Mouse (Mus musculus) cerebellum, adult 2 months (tissue): ENCODE data around the gene Grik1. TPM values are rescaled to one million over a fixed set of nuclear protein-coding genes. Genes with fewer than 3 reads are reported as not detected.

ENCODE experiments used
- DNase-seq, 2 experiments: peaks; one replicate each; pipeline ENCODE4 v3.0.0; 2021
- H3K27ac ChIP-seq: fragments of 200-500 bp; 2 replicates; pipeline ENCODE4 v1.5.1; 2012; ENCODE audit warnings: low read length, control low read depth, inconsistent platforms; ENCODE audit not compliant: insufficient read depth
- H3K27me3 ChIP-seq: fragments of 200-500 bp; 2 replicates; pipeline ENCODE4 v1.6.1; 2012; ENCODE audit warnings: inconsistent platforms, mild to moderate bottlenecking, low read length, moderate library complexity; ENCODE audit not compliant: control insufficient read depth, insufficient read depth
- H3K4me1 ChIP-seq: fragments of 200-500 bp; 2 replicates; pipeline ENCODE4 v1.6.1; 2011; ENCODE audit warnings: low read length; ENCODE audit not compliant: control insufficient read depth, insufficient read depth
- H3K4me3 ChIP-seq: fragments of 200-500 bp; replicated peaks from 2 replicates; pipeline ENCODE3; 2011; ENCODE audit warnings: mild to moderate bottlenecking, low read depth, low read length, control low read depth; ENCODE audit not compliant: insufficient read depth
- CTCF ChIP-seq: fragments of 200-500 bp; IDR thresholded peaks from 2 replicates; pipeline ENCODE4 v1.5.1; 2011; ENCODE audit warnings: low read depth, mild to moderate bottlenecking, control low read depth, low read length, moderate library complexity, borderline replicate concordance; ENCODE audit not compliant: insufficient read depth
- POLR2A ChIP-seq: fragments of 200-500 bp; IDR thresholded peaks from 2 replicates; pipeline ENCODE4 v1.6.1; 2011; ENCODE audit warnings: low read length, control low read depth, borderline replicate concordance; ENCODE audit not compliant: insufficient read depth
- WGBS: fragments of 180-500 bp; shearing (Covaris S2); methylation state at CpG from one replicate; pipeline ENCODE4 v1.1.7; 2018; 5-methylcytosine and 5-hydroxymethylcytosine counted together
- polyA plus RNA-seq: library from polyadenylated mRNA; depleted of rRNA; stranded (reverse); fragments of >200 nt; gene quantifications from 2 replicates; pipeline ENCODE4 v1.2.3, GENCODE M21; 2012

Grik1 gene
- polyA plus RNA-seq, 1 experiment, result 16.8 TPM

GRCm38 (mm10) chr16:87917897-87918296 is 372.2 kb downstream of the Grik1 start:
- DNase-seq, result no peak
- no peak for TF ChIP-seq CTCF
- no peak for TF ChIP-seq POLR2A
- H3K4me1 ChIP-seq, result no peaks in the 10 kb centered on the region
- no peak overlapping the region for H3K27ac ChIP-seq
- WGBS, result 77% methylated on average over 4 of the region's 4 CpGs
- H3K4me3 ChIP-seq, result no peak overlapping the region
- no peaks in the 10 kb centered on the region for H3K27me3 ChIP-seq

- TF ChIP-seq POLR2A, result no peak
- no peak for TF ChIP-seq CTCF
- H3K27ac ChIP-seq, result no peak overlapping the region
- H3K27me3 ChIP-seq, result no peaks in the 10 kb centered on the region
- no peaks in the 10 kb centered on the region for H3K4me1 ChIP-seq
- WGBS, result 58% methylated on average over 1 of the region's 1 CpGs
- no peak overlapping the region for H3K4me3 ChIP-seq
- DNase-seq, result no peak
Observed at GRCm38 (mm10) chr16:87917157-87917546, 372.9 kb downstream of the Grik1 start.

GRCm38 (mm10) chr16:87916209-87917156 is 373.6 kb downstream of the Grik1 start:
- DNase-seq, result no peak
- no peaks in the 10 kb centered on the region for H3K27me3 ChIP-seq
- no peak overlapping the region for H3K4me3 ChIP-seq
- H3K4me1 ChIP-seq, result no peaks in the 10 kb centered on the region
- H3K27ac ChIP-seq, result no peak overlapping the region
- WGBS, result 55% methylated on average over 6 of the region's 6 CpGs
- TF ChIP-seq CTCF (no peak), POLR2A (no peak)

- Histone ChIP-seq H3K27ac (no peak overlapping the region), H3K27me3 (no peaks in the 10 kb centered on the region), H3K4me3 (no peak overlapping the region), H3K4me1 (no peaks in the 10 kb centered on the region)
- WGBS, result 85% methylated on average over 4 of the region's 4 CpGs
- DNase-seq, result no peak
- TF ChIP-seq CTCF (no peak), POLR2A (no peak)
Observed at GRCm38 (mm10) chr16:87915156-87915555, 374.9 kb downstream of the Grik1 start.

- TF ChIP-seq POLR2A, result no peak
- TF ChIP-seq CTCF, result no peak
- H3K27me3 ChIP-seq, result no peaks in the 10 kb centered on the region
- H3K27ac ChIP-seq, result no peak overlapping the region
- WGBS, result 76% methylated on average over 5 of the region's 5 CpGs
- no peak for DNase-seq
- H3K4me3 ChIP-seq, result no peak overlapping the region
- H3K4me1 ChIP-seq, result no peaks in the 10 kb centered on the region
Observed at GRCm38 (mm10) chr16:87913781-87914180, 376.3 kb downstream of the Grik1 start.

GRCm38 (mm10) chr16:87911201-87911600 is 378.9 kb downstream of the Grik1 start:
- Histone ChIP-seq H3K27me3 (no peaks in the 10 kb centered on the region), H3K4me3 (no peak overlapping the region), H3K4me1 (no peaks in the 10 kb centered on the region), H3K27ac (no peak overlapping the region)
- DNase-seq, result no peak
- 11% methylated on average over 2 of the region's 2 CpGs for WGBS
- TF ChIP-seq POLR2A, result no peak
- no peak for TF ChIP-seq CTCF

GRCm38 (mm10) chr16:87902049-87902448 is 388.0 kb downstream of the Grik1 start:
- no peak for DNase-seq
- Histone ChIP-seq H3K27me3 (no peaks in the 10 kb centered on the region), H3K4me3 (no peak overlapping the region), H3K4me1 (no peaks in the 10 kb centered on the region), H3K27ac (no peak overlapping the region)
- 77% methylated on average over 9 of the region's 9 CpGs for WGBS
- TF ChIP-seq CTCF (no peak), POLR2A (no peak)

- Histone ChIP-seq H3K27ac (no peak overlapping the region), H3K27me3 (no peaks in the 10 kb centered on the region), H3K4me1 (no peaks in the 10 kb centered on the region), H3K4me3 (no peak overlapping the region)
- no peak for TF ChIP-seq POLR2A
- no peak for TF ChIP-seq CTCF
- 98% methylated on average over 2 of the region's 2 CpGs for WGBS
- DNase-seq, result no peak
Observed at GRCm38 (mm10) chr16:87901189-87901588, 388.9 kb downstream of the Grik1 start.

- no peak for TF ChIP-seq CTCF
- no peak for TF ChIP-seq POLR2A
- 86% methylated on average over 2 of the region's 2 CpGs for WGBS
- Histone ChIP-seq H3K4me3 (no peak overlapping the region), H3K27ac (no peak overlapping the region), H3K27me3 (no peaks in the 10 kb centered on the region), H3K4me1 (no peaks in the 10 kb centered on the region)
- no peak for DNase-seq
Observed at GRCm38 (mm10) chr16:87875927-87876326, 414.1 kb downstream of the Grik1 start.
